Comparison of ENCODE assay signal across 19 mouse cellular contexts in the genomic region with DNA sequence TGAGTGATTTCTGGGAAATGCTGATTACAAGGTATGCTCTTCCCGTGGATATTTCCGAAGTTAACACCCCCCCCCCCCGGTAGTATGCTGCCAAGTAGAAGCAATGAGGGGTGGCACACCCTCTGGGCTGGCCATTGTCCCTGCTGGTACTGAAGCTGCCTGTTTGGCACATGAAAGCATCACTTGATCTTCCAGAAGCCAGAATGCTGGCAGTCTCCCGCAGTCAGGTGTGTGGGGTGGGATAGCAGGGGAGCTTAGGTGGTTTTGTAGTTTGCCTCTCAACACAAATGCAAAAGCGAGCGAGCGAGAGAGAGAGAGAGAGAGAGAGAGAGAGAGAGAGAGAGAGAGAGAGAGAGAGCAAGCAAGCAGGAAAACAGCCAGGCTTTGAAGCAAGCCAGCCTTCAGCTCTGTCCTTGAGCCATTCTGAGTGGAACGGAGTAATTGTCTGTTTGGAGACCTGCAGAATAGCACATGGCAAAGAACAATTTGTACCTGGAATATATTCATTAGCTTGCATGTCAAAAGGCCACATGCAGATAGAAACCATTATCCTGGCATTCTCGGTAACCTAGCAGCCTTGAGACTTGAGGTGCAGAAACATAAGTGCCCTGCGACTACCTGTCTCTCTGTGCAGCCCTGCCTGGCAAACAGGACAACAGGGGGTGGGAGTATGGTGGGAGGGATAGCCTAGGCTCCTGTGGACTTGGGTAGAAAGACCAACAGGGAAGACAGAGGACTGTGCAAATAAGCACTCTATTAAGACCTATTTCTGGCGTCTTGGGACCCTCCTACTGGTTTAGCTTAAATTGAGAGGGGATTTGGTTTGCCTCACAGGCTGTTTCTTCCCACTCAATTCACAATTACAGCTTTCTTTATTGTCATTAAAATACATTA. TPM values are rescaled to one million over a fixed set of nuclear protein-coding genes. Genes with fewer than 3 reads are reported as not detected.
DNase-seq lines count a peak whose midpoint lies in the region; ATAC-seq lines count a peak whose summit lies in the region.
"Had no signal": no experiment of that assay in that cellular context is flagged by ENCODE, and none has a peak within 500 bp of the region (broad histone marks: within the 10 kb centered on the region; RNA-seq: fewer than 3 reads in every experiment).

No protein-coding gene starts in this region.

- no peak overlapping the region for H3K27ac ChIP-seq in hindbrain, embryonic 15.5 days (replicated peaks)
- no peak overlapping the region for H3K27ac ChIP-seq in hindbrain, embryonic 10.5 days
- H3K27ac ChIP-seq: embryonic facial prominence, embryonic 15.5 days; heart, embryonic 13.5 days; limb, embryonic 13.5 days; macrophage had no signal

- WGBS in hindbrain, embryonic 15.5 days: 58% methylated on average over 11 of the region's 11 CpGs
- 72% methylated on average over 11 of the region's 11 CpGs for WGBS in hindbrain, embryonic 10.5 days

- H3K27me3 ChIP-seq in hindbrain, embryonic 15.5 days: no peaks in the 10 kb centered on the region
- no peaks in the 10 kb centered on the region for H3K27me3 ChIP-seq in hindbrain, embryonic 10.5 days (ENCODE audit: insufficient read depth, poor library complexity, severe bottlenecking)
- H3K27me3 ChIP-seq: embryonic facial prominence, embryonic 15.5 days; heart, embryonic 13.5 days; limb, embryonic 13.5 days had no signal

- H3K4me1 ChIP-seq in hindbrain, embryonic 15.5 days (replicated peaks): no peaks in the 10 kb centered on the region
- H3K4me1 ChIP-seq in hindbrain, embryonic 10.5 days (replicated peaks): no peaks in the 10 kb centered on the region
- H3K4me1 ChIP-seq: embryonic facial prominence, embryonic 15.5 days; heart, embryonic 13.5 days; limb, embryonic 13.5 days had no signal

- ATAC-seq in hindbrain, embryonic 15.5 days (ENCODE audit: low FRiP score, low read depth): peak; percentile 56
- ATAC-seq: activated CD4-positive, CD25-positive, alpha-beta regulatory T cell, adult 4 months had no signal

- intact Hi-C loops in gastrocnemius, postnatal 14 days (cut with DNase I; ENCODE audit: low total_unique reads): no loop called here

- DNase-seq in hindbrain, embryonic 10.5 days (ENCODE audit: low spot score): no peak
- DNase-seq in adrenal gland, postnatal 25 days: peak; percentile 8
- peak; percentile 75 for DNase-seq in brain, adult 2 months (ENCODE audit: low read depth, low spot score)
- peak; percentile 73 to 80 for DNase-seq in cerebellum, postnatal 10 days
- DNase-seq in ovary, postnatal 14 days (ENCODE audit: low spot score): no peak
- no peak for DNase-seq in gastrocnemius, postnatal 14 days
- DNase-seq: kidney, adult 8-10 months; layer of hippocampus, postnatal 36 days; thymus, adult 2 months had no signal

- H3K9ac ChIP-seq in hindbrain, embryonic 15.5 days: no peak overlapping the region
- H3K9ac ChIP-seq: embryonic facial prominence, embryonic 15.5 days; heart, embryonic 13.5 days; limb, embryonic 13.5 days had no signal

- no peak overlapping the region for H3K4me2 ChIP-seq in hindbrain, embryonic 15.5 days
- H3K4me2 ChIP-seq: embryonic facial prominence, embryonic 15.5 days; heart, embryonic 13.5 days; limb, embryonic 13.5 days had no signal

- H3K9me3 ChIP-seq in hindbrain, embryonic 15.5 days: no peaks in the 10 kb centered on the region
- no peaks in the 10 kb centered on the region for H3K9me3 ChIP-seq in hindbrain, embryonic 10.5 days
- H3K9me3 ChIP-seq: embryonic facial prominence, embryonic 15.5 days; heart, embryonic 13.5 days; limb, embryonic 13.5 days had no signal

- no peak overlapping the region for H3K4me3 ChIP-seq in hindbrain, embryonic 15.5 days
- H3K4me3 ChIP-seq in hindbrain, embryonic 10.5 days: no peak overlapping the region
- H3K4me3 ChIP-seq: embryonic facial prominence, embryonic 15.5 days; heart, embryonic 13.5 days; limb, embryonic 13.5 days had no signal

- no peaks in the 10 kb centered on the region for H3K36me3 ChIP-seq in hindbrain, embryonic 15.5 days
- no peaks in the 10 kb centered on the region for H3K36me3 ChIP-seq in hindbrain, embryonic 10.5 days
- H3K36me3 ChIP-seq: embryonic facial prominence, embryonic 15.5 days; heart, embryonic 13.5 days; limb, embryonic 13.5 days had no signal

RNA-seq across cellular contexts. Expression of gene Ankrd34b, which starts 27.0 kb away (rescaled TPM):
- 3.4 and 3.5 TPM in 2 replicates for polyA plus RNA-seq in hindbrain, embryonic 15.5 days (2015; fragmentation: Nextera tagmentation; extraction: Ambion mirVana)
- 0.09 TPM in 2 replicates for polyA plus RNA-seq in hindbrain, embryonic 10.5 days (2016; fragmentation: Nextera tagmentation; extraction: Ambion mirVana)
- total RNA-seq in adrenal gland, postnatal 25 days (2021): 1.0 and 1.5 TPM in 2 replicates
- total RNA-seq in gastrocnemius, postnatal 14 days (2021): not detected
- total RNA-seq: gastrocnemius, postnatal 4 days; hematopoietic stem cell, adult 5-6 weeks; monocyte, adult 5-6 weeks had no signal
- polyA plus RNA-seq: large intestine, adult 2 months; macrophage had no signal

RNA-seq across cellular contexts. Expression of gene Msh3, which starts 43.9 kb away (rescaled TPM):
- 21.8 and 22.0 TPM in 2 replicates for polyA plus RNA-seq in hindbrain, embryonic 15.5 days (2015; fragmentation: Nextera tagmentation; extraction: Ambion mirVana)
- polyA plus RNA-seq in hindbrain, embryonic 10.5 days (2016; fragmentation: Nextera tagmentation; extraction: Ambion mirVana): 24.6 and 32.2 TPM in 2 replicates
- 29.6 and 38.8 TPM in 2 replicates for total RNA-seq in adrenal gland, postnatal 25 days (2021)
- 10 to 100 TPM; 10.5 to 11.9 TPM for total RNA-seq in gastrocnemius, postnatal 14 days (2021)

RNA-seq across cellular contexts. Expression of gene Dhfr, which starts 44.2 kb away (rescaled TPM):
- polyA plus RNA-seq in hindbrain, embryonic 15.5 days (2015; fragmentation: Nextera tagmentation; extraction: Ambion mirVana): 5.3 and 5.9 TPM in 2 replicates
- 17.9 and 25.5 TPM in 2 replicates for polyA plus RNA-seq in hindbrain, embryonic 10.5 days (2016; fragmentation: Nextera tagmentation; extraction: Ambion mirVana)
- total RNA-seq in adrenal gland, postnatal 25 days (2021): 4.3 and 5.4 TPM in 2 replicates
- 1 to 10 TPM; 1.1 to 1.2 TPM for total RNA-seq in gastrocnemius, postnatal 14 days (2021)

Comparison
In these comparisons a context has a peak if more than half of its experiments do, and no peak if none do; other contexts are left out.
1. DNase-seq: peak in adrenal gland, postnatal 25 days (single experiment), brain, adult 2 months (single experiment) and cerebellum, postnatal 10 days (2 of 2); none in hindbrain, embryonic 10.5 days (single experiment), ovary, postnatal 14 days (single experiment) and gastrocnemius, postnatal 14 days (single experiment).